Mouse (Mus musculus) v-Abl transformed pro-B cells (cell line): ENCODE results near the gene Lcor.

ENCODE experiments used
- in situ Hi-C, 2 experiments: fragments of 400-800 bp; cut with MboI; formaldehyde crosslinking; loops; one replicate each; pipeline ENCODE4 v1.15.1; 2025; ENCODE audit not compliant: unreplicated experiment in 2 of 2

Gene Lcor

DNA sequence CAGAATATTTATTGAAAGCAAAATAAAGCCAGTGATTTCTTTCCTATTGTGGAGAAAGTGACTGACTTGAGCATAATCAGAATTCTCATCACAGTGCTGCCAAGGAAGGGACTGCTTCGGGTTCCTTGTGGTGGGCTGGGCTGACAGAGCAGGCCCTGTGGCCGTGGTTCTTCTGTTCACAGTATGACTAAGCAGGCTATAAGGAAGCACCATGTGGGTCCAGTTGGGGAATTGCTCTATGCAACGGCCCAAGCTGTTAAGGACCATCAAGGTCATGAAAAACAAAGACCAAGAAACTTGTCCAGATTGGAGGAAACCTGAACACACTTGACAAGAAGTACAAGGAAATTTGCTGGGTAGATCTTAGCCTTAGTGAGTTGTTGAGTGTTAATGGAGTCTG is 16.0 kb upstream of the Lcor start:
- in situ Hi-C loops: loop anchor here (25.0 kb wide), 2 partner anchors 354 to 379 kb away; partner anchors contain the start of gene Opalin (in 1 of the 2)

DNA sequence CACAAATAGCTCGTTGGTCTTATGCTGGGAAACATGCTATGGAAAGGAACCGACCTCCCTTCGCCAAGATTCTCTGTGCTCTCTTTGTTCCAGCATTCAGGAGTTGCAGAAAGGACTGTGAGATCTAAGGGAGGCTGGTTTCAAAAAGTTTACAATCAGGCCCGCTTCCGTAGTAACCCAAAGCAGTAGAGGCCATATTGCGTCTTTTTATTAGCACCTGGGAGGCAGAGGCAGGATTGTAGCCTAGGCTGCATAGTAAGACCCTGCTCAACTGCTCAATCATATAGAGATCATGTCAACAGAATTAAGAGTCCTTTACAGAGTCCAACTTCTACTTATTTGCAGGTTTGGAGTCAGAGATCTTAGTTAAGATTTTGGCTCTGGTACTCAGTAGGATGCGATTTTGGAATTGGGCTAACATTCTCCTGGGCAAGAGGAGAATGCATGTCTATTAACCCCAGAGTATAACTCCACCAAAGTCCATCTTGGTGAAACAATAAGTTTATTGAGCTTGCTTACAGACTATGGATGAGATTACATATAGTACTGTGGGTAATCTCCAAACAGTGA is 8.8 kb upstream of the Lcor start:
- in situ Hi-C loops: loop anchor here (25.0 kb wide), 2 partner anchors 361 to 386 kb away; partner anchors contain the start of gene Opalin (in 1 of the 2)

DNA sequence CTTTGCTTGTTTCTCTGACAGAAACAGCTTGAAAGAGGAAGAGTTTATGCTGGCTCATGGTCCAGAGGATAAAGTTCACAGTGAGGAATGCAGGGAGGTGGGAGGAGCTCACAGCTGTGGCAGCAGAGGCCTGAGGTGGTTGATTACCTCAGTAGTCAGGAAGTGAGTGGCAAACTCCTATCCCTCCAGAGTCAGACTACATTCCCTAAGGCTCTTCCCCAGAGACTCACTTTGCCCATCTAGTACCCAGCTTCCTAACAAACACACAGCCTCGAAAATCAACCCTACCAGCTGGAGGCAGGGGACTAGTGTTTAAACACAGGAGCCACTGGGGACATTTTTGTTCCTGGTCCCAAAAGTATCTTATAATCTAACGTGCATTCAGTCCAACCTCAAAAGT is 7.5 kb upstream of the Lcor start:
- in situ Hi-C loops: loop anchor here (25.0 kb wide), 2 partner anchors 363 to 388 kb away; partner anchors contain the start of gene Opalin (in 1 of the 2)

DNA sequence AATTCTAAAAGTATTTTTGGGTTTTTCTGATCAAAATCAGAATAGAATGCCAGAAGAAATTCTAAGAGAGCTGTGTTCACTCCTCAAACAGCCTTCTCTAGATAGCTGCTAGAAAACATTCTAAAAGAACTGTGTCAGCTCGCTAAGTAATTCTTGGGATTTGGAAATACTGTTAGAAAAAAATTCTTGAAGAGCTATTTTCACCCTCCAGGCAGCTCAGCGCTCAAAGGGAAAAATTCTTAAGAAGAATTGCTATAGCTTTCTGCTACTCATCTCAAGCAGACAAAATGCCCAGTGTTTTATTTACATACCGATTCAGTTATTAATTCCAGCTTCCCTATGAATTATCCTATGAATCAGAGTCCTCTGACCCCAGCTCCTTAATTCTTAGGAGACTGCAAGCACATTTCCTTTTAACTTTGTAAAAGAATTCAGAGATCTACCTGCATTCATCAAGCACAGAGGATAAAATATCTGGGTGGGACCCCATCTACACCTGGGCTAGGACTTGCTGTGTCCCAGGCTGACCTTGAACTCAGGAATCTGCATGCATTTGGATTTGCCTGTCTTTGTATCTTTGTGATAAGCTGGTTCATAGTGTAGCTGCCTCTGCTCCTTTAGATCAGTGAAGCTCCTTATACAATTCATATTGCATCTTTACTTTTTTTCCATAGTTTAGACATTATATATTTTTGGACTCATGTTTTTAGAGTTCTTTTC is 5.7 kb upstream of the Lcor start:
- in situ Hi-C loops: no loop called here

DNA sequence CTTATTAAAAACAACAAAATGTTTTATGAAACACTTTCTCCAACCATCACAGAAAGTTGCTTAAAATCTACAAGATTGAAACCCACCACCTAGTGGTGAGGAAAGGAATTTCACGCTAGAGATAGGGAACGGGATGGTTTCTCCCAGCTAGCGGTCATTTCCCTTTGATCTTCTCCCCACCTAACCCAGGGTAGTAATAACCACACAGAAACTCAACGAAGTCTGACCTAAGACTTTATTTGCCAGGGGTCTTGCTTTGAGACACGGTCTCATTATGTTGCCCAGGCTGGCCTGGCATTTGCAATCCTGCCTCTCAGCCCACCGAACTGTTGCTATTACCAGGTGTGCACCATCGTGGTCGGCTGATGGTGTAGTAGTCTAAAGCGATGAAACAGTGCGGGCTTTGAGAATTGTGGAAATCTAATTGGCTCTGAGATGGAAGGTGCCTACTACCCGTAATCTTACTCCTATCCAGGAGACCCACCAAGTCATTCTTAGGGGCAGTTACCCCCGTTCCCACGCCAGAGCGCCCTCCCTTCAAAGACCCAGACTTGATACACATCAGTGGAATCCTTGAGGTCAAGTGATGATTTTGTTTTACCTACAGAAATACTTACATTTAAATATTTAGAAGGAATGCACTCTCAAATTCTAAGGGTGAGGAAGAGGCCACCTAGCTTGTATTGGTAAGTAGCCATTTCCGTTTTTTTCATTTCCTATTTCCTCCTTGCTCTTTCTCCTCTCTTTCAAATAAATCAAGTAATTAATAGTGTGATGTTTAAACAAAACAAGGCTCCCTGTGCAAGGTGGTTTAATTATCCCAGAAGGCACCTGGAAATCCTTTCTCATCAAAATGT is 1.2 kb upstream of the Lcor start:
- in situ Hi-C loops: loop anchor here (5.0 to 10.0 kb wide), 2 partner anchors 99 to 144 kb away; no protein-coding TSS in a partner anchor

DNA sequence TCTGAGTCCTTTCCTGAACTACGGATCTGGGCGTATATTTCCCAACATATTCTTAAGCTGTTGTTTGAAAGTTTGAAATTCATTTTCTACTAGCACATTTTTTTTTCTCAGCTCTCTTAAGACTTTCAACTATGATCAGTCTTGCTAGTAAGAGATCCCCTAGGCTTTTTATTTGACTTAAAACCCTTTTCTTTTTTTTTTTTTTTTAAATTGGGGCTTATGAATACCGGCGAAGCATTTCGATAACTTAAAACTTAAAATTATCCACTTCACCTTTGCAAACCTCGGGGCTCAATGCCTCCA is 599 bp upstream of the Lcor start:
- in situ Hi-C loops: loop anchor here (5.0 to 10.0 kb wide), 2 partner anchors 100 to 143 kb away; no protein-coding TSS in a partner anchor

DNA sequence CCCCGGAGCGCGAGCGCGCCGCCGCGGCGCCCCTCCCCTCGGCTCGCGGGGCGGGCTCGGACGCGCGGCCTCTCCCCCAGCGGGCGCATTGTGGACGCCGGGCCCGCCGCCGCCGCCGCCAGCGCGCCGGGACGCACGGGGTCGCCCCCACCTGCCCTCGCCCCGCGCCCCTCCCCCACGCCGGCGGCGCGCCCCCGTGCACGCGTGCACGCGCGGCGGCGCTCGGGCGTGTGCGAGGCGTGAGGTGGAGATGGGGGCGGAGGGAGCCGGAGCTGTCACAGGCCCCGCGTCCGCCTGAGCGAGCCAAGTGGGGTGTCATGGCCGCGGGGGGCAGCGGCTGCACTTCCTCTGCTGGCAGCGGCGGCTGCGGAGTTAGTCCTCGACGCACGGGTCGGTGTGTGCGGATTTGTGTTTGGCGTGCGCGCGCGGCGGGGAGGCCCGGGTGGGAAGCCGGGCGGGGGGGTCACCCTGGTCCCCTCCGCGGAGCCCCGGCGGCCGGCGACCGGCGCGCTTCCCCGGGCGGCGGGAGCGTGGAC is 540 bp downstream of the Lcor start:
- in situ Hi-C loops: loop anchor here (5.0 to 10.0 kb wide), 2 partner anchors 101 to 142 kb away; no protein-coding TSS in a partner anchor

DNA sequence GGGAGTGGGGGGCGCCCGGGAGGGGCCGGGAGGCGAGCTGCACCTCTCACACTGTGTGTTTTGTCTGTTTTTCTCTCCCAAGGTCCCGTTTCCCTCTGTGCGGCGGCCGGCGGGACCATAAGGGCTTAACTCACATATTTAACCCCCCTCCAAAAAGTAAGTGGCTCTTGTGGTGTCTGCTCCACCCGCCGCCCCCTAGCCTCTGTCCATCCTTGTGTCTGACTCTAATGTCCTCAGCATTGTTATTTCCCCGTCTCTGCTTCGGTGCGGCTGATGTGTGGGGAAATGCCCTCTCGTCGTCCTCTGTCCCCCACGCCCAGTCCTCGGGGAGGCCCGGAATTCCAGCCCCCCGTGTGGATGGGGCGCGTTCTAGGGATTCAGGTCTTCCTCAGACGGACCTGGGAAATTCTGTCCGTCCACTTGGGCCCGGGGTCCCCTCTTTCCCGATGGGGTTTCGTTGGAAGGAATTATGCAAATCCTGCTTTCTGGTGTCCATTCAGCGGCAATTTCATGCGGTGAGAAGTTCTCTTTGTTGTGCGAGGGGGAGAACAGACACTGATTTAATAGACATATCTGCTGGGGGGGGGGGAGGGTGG is 1.1 kb downstream of the Lcor start:
- in situ Hi-C loops: loop anchor here (5.0 to 10.0 kb wide), 2 partner anchors 101 to 141 kb away; no protein-coding TSS in a partner anchor

DNA sequence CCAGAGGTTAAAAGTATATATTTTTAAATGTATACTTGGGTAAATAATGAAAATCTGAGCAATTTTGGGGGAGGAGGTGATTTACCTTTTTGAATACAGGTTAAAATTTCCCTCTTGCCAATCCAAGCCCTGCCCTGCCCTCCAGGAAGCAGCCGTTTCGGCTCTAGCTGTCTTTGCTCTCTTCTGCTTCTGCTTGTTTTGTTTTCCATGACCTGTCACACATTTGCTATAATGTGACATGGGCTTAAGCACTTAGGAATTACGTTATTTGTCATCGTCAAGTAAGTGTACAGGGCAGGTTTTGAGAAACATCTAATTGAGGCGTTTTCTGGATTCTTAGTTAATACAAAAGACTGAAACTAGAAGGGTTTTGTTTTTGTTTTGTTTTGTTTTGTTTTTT is 1.9 kb downstream of the Lcor start:
- in situ Hi-C loops: loop anchor here (5.0 to 10.0 kb wide), 2 partner anchors 102 to 140 kb away; no protein-coding TSS in a partner anchor

DNA sequence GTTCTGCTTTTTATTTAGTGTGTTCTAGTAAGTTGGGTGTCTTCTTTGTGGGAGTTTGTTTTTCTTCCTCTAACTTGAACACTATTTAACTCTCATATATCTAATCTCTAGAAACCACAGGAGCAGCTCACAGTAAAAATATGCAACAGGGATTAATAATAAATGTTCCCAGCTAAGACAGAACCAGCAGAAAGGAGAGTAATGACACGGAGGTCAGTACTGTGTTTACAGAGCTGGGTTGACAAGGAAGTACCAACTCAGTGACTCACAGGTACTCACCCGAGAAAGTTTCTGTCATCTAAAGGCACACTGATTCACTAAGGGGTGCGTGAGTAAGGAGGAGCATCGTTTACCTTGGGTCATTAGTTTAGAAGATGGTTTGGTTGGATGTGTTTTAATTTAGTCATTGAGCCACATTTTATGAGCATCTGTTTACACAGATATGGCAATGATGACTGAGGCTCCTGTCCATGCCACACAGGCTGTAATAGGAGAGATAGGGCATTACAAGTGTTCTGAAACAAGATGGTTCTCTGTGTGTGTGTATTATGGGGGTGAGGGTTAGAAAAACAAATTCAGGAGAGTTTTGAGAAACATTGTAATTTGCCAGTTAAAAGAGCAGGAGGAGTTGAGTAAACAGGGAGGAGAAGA is 13.1 kb downstream of the Lcor start:
- in situ Hi-C loops: no loop called here

DNA sequence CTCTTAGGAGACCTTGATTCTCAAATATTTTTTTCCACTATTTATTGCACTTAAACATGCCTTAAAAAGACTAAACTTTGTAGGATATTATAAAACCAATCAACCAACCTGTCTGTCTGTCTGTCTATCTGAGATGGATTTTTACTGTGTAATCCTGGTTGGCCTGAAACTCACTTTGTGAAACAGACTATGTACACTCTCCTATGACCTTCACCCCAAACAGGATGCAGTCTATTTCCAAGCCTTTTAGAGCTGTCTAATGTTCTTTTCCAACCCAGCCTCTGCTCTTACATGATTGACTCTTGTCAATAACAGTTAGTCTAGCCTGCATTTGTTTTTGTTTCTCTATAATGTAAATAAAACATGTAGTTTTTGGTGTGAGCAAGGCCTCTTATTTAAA is 13.6 kb downstream of the Lcor start:
- in situ Hi-C loops: no loop called here

DNA sequence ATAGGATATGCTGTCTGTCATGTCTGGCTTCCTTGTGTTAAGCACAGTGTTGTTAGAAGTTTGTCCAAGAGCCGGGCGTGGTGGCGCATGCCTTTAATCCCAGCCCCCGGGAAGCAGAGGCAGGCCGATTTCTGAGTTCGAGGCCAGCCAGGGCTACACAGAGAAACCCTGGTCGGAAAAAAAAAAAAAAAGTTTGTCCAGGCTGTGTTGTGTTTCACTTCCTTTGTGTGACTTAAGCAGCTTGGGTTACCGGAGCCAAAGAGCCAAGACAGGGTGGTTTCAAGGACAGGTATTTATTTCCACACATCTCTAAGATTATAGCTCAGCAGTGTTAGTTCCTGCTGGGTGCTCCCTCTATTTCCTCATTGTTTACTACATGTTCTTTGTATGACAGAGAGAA is 25.4 kb downstream of the Lcor start:
- in situ Hi-C loops: no loop called here

DNA sequence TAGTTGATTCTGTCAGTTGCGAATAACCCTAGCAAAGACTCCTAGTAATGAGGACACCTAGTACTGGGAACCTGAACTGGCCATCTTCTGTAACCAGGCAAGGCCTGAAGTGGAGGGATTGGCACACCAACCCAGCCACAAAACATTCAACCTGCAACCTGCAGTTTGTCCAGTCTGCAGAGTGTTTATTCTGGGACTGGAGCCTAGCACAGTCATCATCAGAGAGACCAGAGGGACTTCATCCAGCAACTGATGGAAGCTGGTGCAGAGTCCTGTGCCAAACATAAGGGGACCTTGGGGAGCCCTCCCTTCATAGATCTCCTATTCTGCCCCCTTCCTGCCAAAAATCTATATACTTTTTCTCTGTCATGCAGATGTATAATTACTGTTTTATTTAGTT is 32.4 kb downstream of the Lcor start:
- in situ Hi-C loops: no loop called here

DNA sequence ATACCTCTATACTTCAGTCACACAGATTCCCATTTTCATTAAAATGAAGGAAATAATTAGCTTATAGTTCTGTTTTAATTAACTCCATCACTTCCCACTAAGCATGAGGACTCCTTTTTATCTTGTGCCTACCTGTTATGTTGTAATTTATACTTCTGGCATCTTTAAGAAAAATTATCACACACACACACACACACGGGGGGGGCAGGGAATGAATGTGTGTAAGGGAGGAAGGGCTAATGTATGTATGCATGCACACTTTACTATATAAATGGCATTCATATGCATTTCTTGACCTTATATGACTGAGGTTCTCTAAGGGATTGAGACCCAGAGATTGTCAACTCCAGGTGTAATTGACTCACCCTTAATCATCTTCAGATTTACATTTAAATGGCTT is 33.1 kb downstream of the Lcor start:
- in situ Hi-C loops: no loop called here

DNA sequence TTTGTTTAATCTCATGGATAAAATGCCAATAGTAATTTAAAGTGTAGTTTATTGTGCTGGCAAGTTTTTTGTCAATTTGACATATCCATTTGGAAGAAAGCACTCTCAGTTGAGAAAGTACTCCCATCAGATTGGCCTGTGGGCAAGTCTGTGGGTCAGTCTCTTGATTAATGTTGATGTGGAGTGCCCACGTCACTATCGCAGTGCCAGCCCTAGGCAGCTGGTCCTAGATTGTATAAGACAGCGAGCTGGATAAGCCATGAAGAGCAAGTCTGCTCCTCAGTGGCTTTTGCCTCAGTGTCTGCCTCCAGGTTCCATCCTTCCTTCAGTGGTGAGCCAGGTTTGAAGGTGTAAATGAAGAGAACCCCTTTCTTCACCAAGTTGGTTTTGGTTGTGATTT is 34.6 kb downstream of the Lcor start:
- in situ Hi-C loops: no loop called here

DNA sequence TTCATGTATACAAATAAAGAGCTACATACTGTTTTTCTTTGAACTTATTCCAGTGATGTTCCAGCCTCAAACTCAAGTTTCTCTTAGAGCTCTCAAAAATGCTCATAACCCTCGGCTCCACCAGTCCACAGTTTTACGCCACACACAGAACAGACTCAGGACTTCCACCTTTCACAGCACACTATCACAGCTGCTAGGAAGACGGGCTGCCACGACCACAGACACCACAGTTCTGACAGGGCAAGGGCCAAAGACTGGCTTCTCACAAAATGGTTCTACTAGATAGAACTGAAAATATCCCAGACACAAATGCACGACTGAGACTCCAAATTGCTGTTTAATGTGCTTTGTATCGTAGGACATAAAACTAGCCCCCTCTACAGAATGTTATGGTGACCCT is 36.7 kb downstream of the Lcor start:
- in situ Hi-C loops: no loop called here

DNA sequence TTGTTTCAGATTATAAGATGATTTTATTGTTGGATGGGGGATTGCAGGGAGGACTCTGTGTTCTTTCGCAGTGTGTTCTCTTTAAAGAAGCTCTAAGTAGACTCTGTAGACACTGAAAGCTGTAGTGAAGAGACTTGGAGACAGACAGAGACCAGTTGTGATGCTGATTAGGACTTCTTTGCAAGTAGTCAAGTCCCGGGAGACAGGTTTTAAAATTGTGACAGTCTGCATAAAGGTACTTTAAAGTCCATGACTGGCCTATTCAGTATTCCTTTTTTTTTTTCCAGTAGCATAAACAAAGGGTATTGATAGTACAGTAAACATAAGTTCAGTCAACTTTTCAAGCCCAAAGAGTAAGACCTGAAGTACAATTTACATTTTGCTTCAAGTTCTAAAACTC is 39.8 kb downstream of the Lcor start:
- in situ Hi-C loops: no loop called here

DNA sequence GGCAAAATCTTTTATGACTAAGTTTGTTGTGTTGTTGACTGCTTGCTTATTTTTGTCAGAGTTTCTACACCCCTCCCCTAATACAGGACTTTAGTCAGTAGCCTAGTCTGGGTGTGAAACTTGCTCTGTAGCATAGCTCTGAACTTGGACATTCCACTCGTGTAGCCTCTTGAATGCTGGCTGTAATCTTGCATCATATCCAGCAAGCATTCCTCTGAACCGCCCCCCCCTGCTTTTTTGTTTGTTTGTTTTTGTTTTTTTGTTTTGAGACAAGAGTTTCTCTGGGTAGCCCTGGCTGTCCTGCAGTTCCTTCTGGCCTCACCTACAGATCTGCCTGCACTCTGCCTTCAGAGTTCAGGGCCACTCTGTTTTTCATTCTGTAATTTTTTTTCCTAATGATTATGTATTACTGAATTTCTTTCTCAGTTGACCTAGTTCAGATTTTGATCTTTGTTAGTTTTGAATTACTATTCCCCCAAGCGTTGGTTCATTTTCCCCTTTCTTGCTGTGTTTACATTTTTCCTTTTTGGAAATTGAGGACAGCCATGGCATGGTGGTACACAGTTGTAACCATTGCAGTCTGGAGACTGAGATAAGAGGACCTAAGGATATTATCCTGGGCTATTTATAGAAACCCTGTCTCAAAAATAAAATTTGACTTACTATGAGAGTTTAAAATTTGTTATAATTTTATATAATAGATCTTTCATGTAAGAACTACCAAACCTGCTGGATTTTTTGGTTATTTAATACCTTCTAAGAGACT is 41.5 kb downstream of the Lcor start:
- in situ Hi-C loops: no loop called here

DNA sequence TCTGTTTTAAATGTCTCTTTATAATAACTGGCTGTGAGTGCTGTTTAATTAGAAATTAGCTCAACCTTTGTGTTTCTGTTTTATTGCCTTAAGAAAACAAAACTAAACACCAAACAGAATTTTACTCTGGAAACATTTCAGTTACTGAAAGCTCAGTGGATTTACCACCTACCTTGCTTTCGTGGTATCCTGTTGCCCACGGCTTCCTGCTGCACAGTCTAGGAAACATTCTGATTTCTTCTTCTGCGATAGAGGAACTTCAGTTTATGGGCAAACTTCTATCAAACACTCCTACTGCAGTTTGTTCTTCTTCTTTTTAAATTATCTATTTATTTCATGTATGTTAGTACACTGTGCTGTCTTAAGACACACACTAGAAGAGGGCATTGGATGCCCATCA is 46.7 kb downstream of the Lcor start:
- in situ Hi-C loops: no loop called here
